Mouse (Mus musculus) gonadal fat pad, adult 2 months (tissue): ENCODE data around the gene Srgap2. TPM values are rescaled to one million over a fixed set of nuclear protein-coding genes. Genes with fewer than 3 reads are reported as not detected.

Experiments
- DNase-seq: peaks from one replicate; pipeline ENCODE4 v3.0.0-alpha.2; 2012; ENCODE audit warnings: low read depth
- polyA plus RNA-seq: library from polyadenylated mRNA; depleted of rRNA; stranded (reverse); fragments of >200 nt; gene quantifications from 2 replicates; pipeline ENCODE4 v1.2.3, GENCODE M21; 2012

Srgap2 gene
- polyA plus RNA-seq, 1 experiment, result 21.9 TPM

- no peak for DNase-seq
Observed at GRCm38 (mm10) chr1:131526371-131527270, 531 bp downstream of the Srgap2 start.

- DNase-seq, result no peak
Observed at GRCm38 (mm10) chr1:131525586-131526271, 1.4 kb downstream of the Srgap2 start.

- no peak for DNase-seq
Observed at GRCm38 (mm10) chr1:131525101-131525585, 2.0 kb downstream of the Srgap2 start.

GRCm38 (mm10) chr1:131523794-131524193 is 3.4 kb downstream of the Srgap2 start:
- DNase-seq, result no peak

GRCm38 (mm10) chr1:131516588-131516987 is 10.6 kb downstream of the Srgap2 start:
- DNase-seq, result no peak

- DNase-seq, result no peak
Observed at GRCm38 (mm10) chr1:131514197-131514596, 13.0 kb downstream of the Srgap2 start.

- no peak for DNase-seq
Observed at GRCm38 (mm10) chr1:131513136-131513535, 14.0 kb downstream of the Srgap2 start.

GRCm38 (mm10) chr1:131511661-131512500 is 15.3 kb downstream of the Srgap2 start:
- DNase-seq, result no peak

- DNase-seq, result no peak
Observed at GRCm38 (mm10) chr1:131511131-131511530, 16.0 kb downstream of the Srgap2 start.

GRCm38 (mm10) chr1:131501681-131502080 is 25.5 kb downstream of the Srgap2 start:
- no peak for DNase-seq

- no peak for DNase-seq
Observed at GRCm38 (mm10) chr1:131498231-131498630, 28.9 kb downstream of the Srgap2 start.

GRCm38 (mm10) chr1:131493966-131494898 is 32.9 kb downstream of the Srgap2 start:
- no peak for DNase-seq

- DNase-seq, result no peak
Observed at GRCm38 (mm10) chr1:131492360-131492759, 34.8 kb downstream of the Srgap2 start.

- no peak for DNase-seq
Observed at GRCm38 (mm10) chr1:131491579-131491978, 35.6 kb downstream of the Srgap2 start.

GRCm38 (mm10) chr1:131489312-131489711 is 37.8 kb downstream of the Srgap2 start:
- no peak for DNase-seq

- no peak for DNase-seq
Observed at GRCm38 (mm10) chr1:131486094-131486850, 40.9 kb downstream of the Srgap2 start.

- DNase-seq, result no peak
Observed at GRCm38 (mm10) chr1:131482242-131482641, 44.9 kb downstream of the Srgap2 start.

GRCm38 (mm10) chr1:131481391-131481790 is 45.8 kb downstream of the Srgap2 start:
- no peak for DNase-seq

GRCm38 (mm10) chr1:131478770-131479305 is 48.3 kb downstream of the Srgap2 start:
- DNase-seq, result no peak

GRCm38 (mm10) chr1:131475306-131475705 is 51.8 kb downstream of the Srgap2 start:
- no peak for DNase-seq
